Mouse (Mus musculus) CH12.LX (cell line): ENCODE measurements around the gene Ldhal6b.

Experiments used
- CHD1 ChIP-seq: IDR thresholded peaks from 2 replicates; pipeline ENCODE4 v1.6.1; 2012; ENCODE audit warnings: low read depth, low read length, improper control_type of control experiment, inconsistent platforms
- CTCF ChIP-seq, 2 experiments: IDR thresholded peaks in 1 of 2; conservative IDR thresholded peaks in 1 of 2; 2 replicates each; pipeline ENCODE4 v1.5.1; 2011 to 2012; ENCODE audit warnings: low read depth in 2 of 2, low read length in 2 of 2, improper control_type of control experiment in 1 of 2, inconsistent platforms in 1 of 2, mild to moderate bottlenecking in 1 of 2, moderate library complexity in 1 of 2
- E2F4 ChIP-seq: IDR thresholded peaks from 2 replicates; pipeline ENCODE4 v1.6.1; 2011; ENCODE audit warnings: low read depth, low read length, improper control_type of control experiment; ENCODE audit not compliant: insufficient replicate concordance
- EP300 ChIP-seq: IDR thresholded peaks from 2 replicates; pipeline ENCODE4 v1.6.1; 2011; ENCODE audit warnings: low read length, improper control_type of control experiment
- MAX ChIP-seq: IDR thresholded peaks from 2 replicates; pipeline ENCODE4 v1.6.1; 2011; ENCODE audit warnings: low read length, improper control_type of control experiment
- MAZ ChIP-seq: IDR thresholded peaks from 2 replicates; pipeline ENCODE4 v1.6.1; 2012; ENCODE audit warnings: low read depth, mild to moderate bottlenecking, inconsistent platforms, low read length, improper control_type of control experiment, moderate library complexity
- POLR2A ChIP-seq: IDR thresholded peaks from 2 replicates; pipeline ENCODE4 v1.6.1; 2011; ENCODE audit warnings: low read depth, mild to moderate bottlenecking, improper control_type of control experiment, low read length
- RAD21 ChIP-seq: IDR thresholded peaks from 2 replicates; pipeline ENCODE4 v1.6.1; 2011; ENCODE audit warnings: low read depth, mild to moderate bottlenecking, low read length, improper control_type of control experiment, moderate library complexity
- TBP ChIP-seq: conservative IDR thresholded peaks from 2 replicates; pipeline ENCODE4 v1.6.1; 2011; ENCODE audit warnings: low read depth, low read length, improper control_type of control experiment
- USF1 ChIP-seq: IDR thresholded peaks from 2 replicates; pipeline ENCODE4 v1.6.1; 2014; ENCODE audit warnings: low read depth, mild to moderate bottlenecking, inconsistent platforms, low read length, improper control_type of control experiment
- ZKSCAN1 ChIP-seq: IDR thresholded peaks from 2 replicates; pipeline ENCODE4 v1.6.1; 2012; ENCODE audit warnings: low read depth, inconsistent platforms, low read length, improper control_type of control experiment, borderline replicate concordance

DNA sequence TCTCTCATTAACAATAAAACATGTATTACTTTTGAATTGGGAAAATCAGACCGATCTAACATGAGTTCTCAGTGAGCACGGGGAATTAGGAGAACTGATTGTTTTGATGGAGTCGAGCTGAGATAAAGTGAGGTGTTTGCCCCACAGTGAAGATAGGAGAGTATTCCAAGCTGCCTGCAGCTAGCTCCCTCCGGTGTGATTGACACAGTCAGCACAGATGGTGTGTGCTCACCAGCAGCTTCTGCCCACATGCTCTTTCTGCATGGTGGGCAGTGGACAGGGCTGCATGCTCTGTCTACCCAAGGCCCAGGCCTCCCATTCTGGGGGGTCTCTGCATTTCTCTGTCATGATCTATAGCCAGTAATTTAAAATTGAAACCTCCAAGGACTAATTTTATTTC is 35.1 kb upstream of the Ldhal6b start:
- TF ChIP-seq MAX (no peak), POLR2A (no peak), EP300 (no peak), ZKSCAN1 (no peak), CHD1 (no peak), MAZ (no peak), CTCF (conservative IDR thresholded peaks at IDR 0.05 in 1 of 2, IDR thresholded peaks at IDR 0.05 in 1 of 2; ENCODE audit: low read depth in 2 of 2, low read length in 2 of 2) (no peak), RAD21 (no peak), E2F4 (no peak), TBP (no peak), USF1 (no peak)
